Mouse (Mus musculus): ENCODE results near the gene Mgst2.

GRCm38 (mm10) chr3:51695713-51696112, 35.6 kb downstream of the Mgst2 start:
- TF ChIP-seq CTCF (conservative IDR thresholded peaks at IDR 0.05; ENCODE audit: low read length) (no peak), POU5F1 (IDR thresholded peaks at IDR 0.05; ENCODE audit: borderline replicate concordance, low read length) (no peak), NANOG (IDR thresholded peaks at IDR 0.05; ENCODE audit: borderline replicate concordance, low read length) (no peak)

Measured in E14TG2a.4 (cell line).